Mouse (Mus musculus): Measurements from ENCODE around the gene Fance.

DNA sequence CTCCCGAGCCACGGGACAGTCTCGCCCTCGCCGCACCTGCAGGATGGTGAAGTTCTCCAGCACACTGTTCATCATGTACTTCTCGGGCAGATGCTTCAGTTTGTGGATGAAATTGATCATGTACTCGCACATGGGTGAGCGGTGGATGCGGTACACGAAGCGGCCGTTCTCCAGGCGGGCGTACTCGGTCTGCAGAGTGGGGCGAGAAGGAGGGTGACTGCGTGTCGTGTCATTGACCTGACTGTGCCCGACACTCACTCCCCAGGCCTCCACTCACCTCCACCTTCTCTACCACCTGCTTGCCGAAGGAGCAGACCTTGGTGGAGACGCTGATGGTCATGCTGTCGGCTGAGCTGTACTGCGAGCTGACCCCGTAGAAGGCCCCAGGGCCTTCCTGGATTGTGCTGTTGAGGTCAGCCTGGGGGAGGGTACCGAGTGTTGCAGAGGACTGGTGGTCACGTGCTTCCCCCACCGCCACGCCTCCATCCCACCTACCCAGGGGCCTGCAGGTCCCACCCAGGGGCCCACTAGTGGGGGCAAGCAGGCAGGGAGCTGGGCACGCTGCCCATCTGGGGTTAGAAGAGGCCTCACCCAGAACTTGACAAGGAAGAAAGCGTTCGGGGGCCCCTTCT lies 19.7 kb downstream of the Fance start:
- TF ChIP-seq CTCF (IDR thresholded peaks at IDR 0.05; ENCODE audit: control insufficient read depth, insufficient read depth, insufficient read length) (no peak), CEBPB (IDR thresholded peaks at IDR 0.05; ENCODE audit: low read depth) (no peak), MAX (IDR thresholded peaks at IDR 0.05) (no peak), MYOD1 (IDR thresholded peaks at IDR 0.05; ENCODE audit: control insufficient read depth, insufficient read length, low read depth) (no peak), USF1 (IDR thresholded peaks at IDR 0.05; ENCODE audit: low read depth) (no peak), FOSL1 (IDR thresholded peaks at IDR 0.05; ENCODE audit: insufficient read depth, low read length, poor library complexity, severe bottlenecking) (no peak)

All from C2C12 (cell line).